Mouse (Mus musculus): ENCODE data around the gene Manbal. TPM values are rescaled to one million over a fixed set of nuclear protein-coding genes. Genes with fewer than 3 reads are reported as not detected.
A peak's percentile ranks its signal among the peaks of the same experiment; 100 is the strongest.

Gene Manbal
- 10.8 and 11.9 TPM in 2 replicates for total RNA-seq (2017)

GRCm38 (mm10) chr2:157367184-157367893, at the start of gene Manbal:
Gene Manbal, plus strand, starts transcription at chr2:157367594.
- ATAC-seq (replicated peaks in 1 of 2; ENCODE audit: insufficient read depth in 1 of 2, low FRiP score in 2 of 2, low TSS enrichment in 1 of 2, low read depth in 1 of 2, poor library complexity in 2 of 2, severe bottlenecking in 2 of 2): peak; percentile 84 to 88

GRCm38 (mm10) chr2:157320135-157320534, 47.3 kb upstream of the Manbal start:
- ATAC-seq (replicated peaks in 1 of 2; ENCODE audit: insufficient read depth in 1 of 2, low FRiP score in 2 of 2, low TSS enrichment in 1 of 2, low read depth in 1 of 2, poor library complexity in 2 of 2, severe bottlenecking in 2 of 2): no peak

GRCm38 (mm10) chr2:157320886-157321285, 46.5 kb upstream of the Manbal start:
- no peak for ATAC-seq (replicated peaks in 1 of 2; ENCODE audit: insufficient read depth in 1 of 2, low FRiP score in 2 of 2, low TSS enrichment in 1 of 2, low read depth in 1 of 2, poor library complexity in 2 of 2, severe bottlenecking in 2 of 2)

- no peak for ATAC-seq (replicated peaks in 1 of 2; ENCODE audit: insufficient read depth in 1 of 2, low FRiP score in 2 of 2, low TSS enrichment in 1 of 2, low read depth in 1 of 2, poor library complexity in 2 of 2, severe bottlenecking in 2 of 2)
These were observed 45.2 kb upstream of the Manbal start for GRCm38 (mm10) chr2:157322029-157322766.

GRCm38 (mm10) chr2:157325238-157325637, 42.2 kb upstream of the Manbal start:
- ATAC-seq (replicated peaks in 1 of 2; ENCODE audit: insufficient read depth in 1 of 2, low FRiP score in 2 of 2, low TSS enrichment in 1 of 2, low read depth in 1 of 2, poor library complexity in 2 of 2, severe bottlenecking in 2 of 2): no peak

GRCm38 (mm10) chr2:157328106-157328505, 39.3 kb upstream of the Manbal start:
- ATAC-seq (replicated peaks in 1 of 2; ENCODE audit: insufficient read depth in 1 of 2, low FRiP score in 2 of 2, low TSS enrichment in 1 of 2, low read depth in 1 of 2, poor library complexity in 2 of 2, severe bottlenecking in 2 of 2): no peak

GRCm38 (mm10) chr2:157328570-157328969, 38.8 kb upstream of the Manbal start:
- ATAC-seq (replicated peaks in 1 of 2; ENCODE audit: insufficient read depth in 1 of 2, low FRiP score in 2 of 2, low TSS enrichment in 1 of 2, low read depth in 1 of 2, poor library complexity in 2 of 2, severe bottlenecking in 2 of 2): no peak

GRCm38 (mm10) chr2:157332059-157332458, 35.3 kb upstream of the Manbal start:
- no peak for ATAC-seq (replicated peaks in 1 of 2; ENCODE audit: insufficient read depth in 1 of 2, low FRiP score in 2 of 2, low TSS enrichment in 1 of 2, low read depth in 1 of 2, poor library complexity in 2 of 2, severe bottlenecking in 2 of 2)

- ATAC-seq (replicated peaks in 1 of 2; ENCODE audit: insufficient read depth in 1 of 2, low FRiP score in 2 of 2, low TSS enrichment in 1 of 2, low read depth in 1 of 2, poor library complexity in 2 of 2, severe bottlenecking in 2 of 2): peak; percentile 67 to 69; a peak in 3 of 4 replicates
These were observed 28.7 kb upstream of the Manbal start for GRCm38 (mm10) chr2:157338663-157339062.

GRCm38 (mm10) chr2:157339532-157339931, 27.9 kb upstream of the Manbal start:
- ATAC-seq (replicated peaks in 1 of 2; ENCODE audit: insufficient read depth in 1 of 2, low FRiP score in 2 of 2, low TSS enrichment in 1 of 2, low read depth in 1 of 2, poor library complexity in 2 of 2, severe bottlenecking in 2 of 2): no peak

- no peak for ATAC-seq (replicated peaks in 1 of 2; ENCODE audit: insufficient read depth in 1 of 2, low FRiP score in 2 of 2, low TSS enrichment in 1 of 2, low read depth in 1 of 2, poor library complexity in 2 of 2, severe bottlenecking in 2 of 2)
These were observed 27.1 kb upstream of the Manbal start for GRCm38 (mm10) chr2:157340221-157340741.

GRCm38 (mm10) chr2:157341554-157342270, 25.7 kb upstream of the Manbal start:
- ATAC-seq (replicated peaks in 1 of 2; ENCODE audit: insufficient read depth in 1 of 2, low FRiP score in 2 of 2, low TSS enrichment in 1 of 2, low read depth in 1 of 2, poor library complexity in 2 of 2, severe bottlenecking in 2 of 2): peak in 1 of 2 experiments; percentile 60; a peak in 2 of 4 replicates

- ATAC-seq (replicated peaks in 1 of 2; ENCODE audit: insufficient read depth in 1 of 2, low FRiP score in 2 of 2, low TSS enrichment in 1 of 2, low read depth in 1 of 2, poor library complexity in 2 of 2, severe bottlenecking in 2 of 2): no peak
These were observed 25.0 kb upstream of the Manbal start for GRCm38 (mm10) chr2:157342328-157342926.

GRCm38 (mm10) chr2:157343337-157343736, 24.1 kb upstream of the Manbal start:
- no peak for ATAC-seq (replicated peaks in 1 of 2; ENCODE audit: insufficient read depth in 1 of 2, low FRiP score in 2 of 2, low TSS enrichment in 1 of 2, low read depth in 1 of 2, poor library complexity in 2 of 2, severe bottlenecking in 2 of 2)

- ATAC-seq (replicated peaks in 1 of 2; ENCODE audit: insufficient read depth in 1 of 2, low FRiP score in 2 of 2, low TSS enrichment in 1 of 2, low read depth in 1 of 2, poor library complexity in 2 of 2, severe bottlenecking in 2 of 2): no peak
These were observed 19.8 kb upstream of the Manbal start, which contains the start of gene Ghrh for GRCm38 (mm10) chr2:157347361-157348159. Gene Ghrh, minus strand, starts transcription at chr2:157347506.

GRCm38 (mm10) chr2:157349121-157349778, 18.1 kb upstream of the Manbal start:
- no peak for ATAC-seq (replicated peaks in 1 of 2; ENCODE audit: insufficient read depth in 1 of 2, low FRiP score in 2 of 2, low TSS enrichment in 1 of 2, low read depth in 1 of 2, poor library complexity in 2 of 2, severe bottlenecking in 2 of 2)

Measured in hematopoietic stem cell, adult 5-6 weeks (primary cell).